Mouse (Mus musculus): Measurements from ENCODE around the gene Usf3. TPM values are rescaled to one million over a fixed set of nuclear protein-coding genes. Genes with fewer than 3 reads are reported as not detected.

Usf3 gene
- total RNA-seq (2021): 10 to 100 TPM; 19.7 to 24.1 TPM
- long read RNA-seq, experiment 1, full-length matches to known transcripts: 1 of 2 reads
- long read RNA-seq, experiment 1, partial matches to known transcripts: 0 of 2 reads
- long read RNA-seq, experiment 1, other reads (novel, unspliced or antisense): 1 of 2 reads
- long read RNA-seq, experiment 2, partial matches to known transcripts: 0 of 3 reads
- long read RNA-seq, experiment 2, other reads (novel, unspliced or antisense): 3 of 3 reads

GRCm38 (mm10) chr16:44173155-44173941 lies at the start of gene Usf3:
Gene Usf3, plus strand, starts transcription at chr16:44173246.
- DNase-seq: peak; percentile 76

GRCm38 (mm10) chr16:44123786-44124185 lies 49.3 kb upstream of the Usf3 start:
- DNase-seq: no peak

- DNase-seq: no peak
Measured at GRCm38 (mm10) chr16:44124713-44125112, 48.3 kb upstream of the Usf3 start.

- no peak for DNase-seq
Measured at GRCm38 (mm10) chr16:44125436-44125835, 47.6 kb upstream of the Usf3 start.

- no peak for DNase-seq
Measured at GRCm38 (mm10) chr16:44126437-44126836, 46.6 kb upstream of the Usf3 start.

GRCm38 (mm10) chr16:44132300-44132699 lies 40.7 kb upstream of the Usf3 start:
- DNase-seq: no peak

- no peak for DNase-seq
Measured at GRCm38 (mm10) chr16:44133187-44133586, 39.9 kb upstream of the Usf3 start.

- DNase-seq: no peak
Measured at GRCm38 (mm10) chr16:44136511-44137021, 36.5 kb upstream of the Usf3 start.

- peak; percentile 28 for DNase-seq
Measured at GRCm38 (mm10) chr16:44138377-44138978, 34.6 kb upstream of the Usf3 start.

- peak; percentile 87 for DNase-seq
Measured at GRCm38 (mm10) chr16:44138979-44139535, 34.0 kb upstream of the Usf3 start.

- peak; percentile 96 for DNase-seq
Measured at GRCm38 (mm10) chr16:44139536-44140185, 33.4 kb upstream of the Usf3 start, which contains the start of the genes Atp6v1a and Naa50. Gene Atp6v1a, minus strand, starts transcription at chr16:44139705. Gene Naa50, plus strand, starts transcription at chr16:44139830.

GRCm38 (mm10) chr16:44140186-44140787 lies 32.8 kb upstream of the Usf3 start:
- peak; percentile 85 for DNase-seq

GRCm38 (mm10) chr16:44141483-44141882 lies 31.6 kb upstream of the Usf3 start:
- peak; percentile 26 for DNase-seq

GRCm38 (mm10) chr16:44149002-44149767 lies 23.9 kb upstream of the Usf3 start:
- no peak for DNase-seq

- no peak for DNase-seq
Measured at GRCm38 (mm10) chr16:44154497-44155057, 18.5 kb upstream of the Usf3 start.

- no peak for DNase-seq
Measured at GRCm38 (mm10) chr16:44159325-44159724, 13.7 kb upstream of the Usf3 start.

- DNase-seq: no peak
Measured at GRCm38 (mm10) chr16:44163831-44164230, 9.2 kb upstream of the Usf3 start.

GRCm38 (mm10) chr16:44165182-44165581 lies 7.9 kb upstream of the Usf3 start:
- no peak for DNase-seq

GRCm38 (mm10) chr16:44168990-44169389 lies 4.1 kb upstream of the Usf3 start:
- DNase-seq: no peak

Data from adrenal gland, postnatal 10 days (tissue).